Mouse (Mus musculus) bone marrow, adult 2 months (tissue): ENCODE measurements around the gene Ptp4a2.

Experiments used
- CTCF ChIP-seq: fragments of 200-500 bp; IDR thresholded peaks from 2 replicates; pipeline ENCODE4 v1.5.1; 2011; ENCODE audit warnings: low read length, control low read depth; ENCODE audit not compliant: control insufficient read depth, insufficient read depth
- POLR2A ChIP-seq: fragments of 200-500 bp; IDR thresholded peaks from 2 replicates; pipeline ENCODE4 v1.6.1; 2011; ENCODE audit warnings: low read depth, mild to moderate bottlenecking, control low read depth, low read length, borderline replicate concordance; ENCODE audit not compliant: control insufficient read depth

GRCm38 (mm10) chr4:129855051-129855970, 44.3 kb downstream of the Ptp4a2 start:
- TF ChIP-seq CTCF, result no peak
- TF ChIP-seq POLR2A, result no peak
